Mouse (Mus musculus) MEL (cell line): ENCODE data around the gene Mark2. TPM values are rescaled to one million over a fixed set of nuclear protein-coding genes. Genes with fewer than 3 reads are reported as not detected.

Experiments
- DNase-seq: peaks from one replicate; pipeline ENCODE4 v3.0.0; 2011; ENCODE audit warnings: low read depth, low spot score
- H3K27ac ChIP-seq: 2 replicates; pipeline ENCODE4 v1.5.1; 2012; ENCODE audit warnings: low read depth, mild to moderate bottlenecking, control low read depth, low read length, moderate library complexity; ENCODE audit not compliant: control insufficient read depth
- H3K27me3 ChIP-seq, 2 experiments: fragments of 150-350 bp in 1 of 2; sonication (generic) in 1 of 2; 2 replicates each; pipeline ENCODE4 v1.6.1; 2012; ENCODE audit warnings: low read length in 2 of 2, mild to moderate bottlenecking in 2 of 2, improper control_type of control experiment in 1 of 2, moderate library complexity in 1 of 2; ENCODE audit not compliant: insufficient read depth in 2 of 2, control insufficient read depth in 1 of 2
- H3K36me3 ChIP-seq, 2 experiments: 2 replicates each; pipeline ENCODE4 v1.6.1; 2012 to 2014; ENCODE audit warnings: low read length in 2 of 2, improper control_type of control experiment in 1 of 2, inconsistent platforms in 1 of 2, mild to moderate bottlenecking in 1 of 2; ENCODE audit not compliant: insufficient read depth in 2 of 2, control insufficient read depth in 1 of 2
- H3K4me1 ChIP-seq, 2 experiments: fragments of 150-350 bp in 1 of 2; sonication (generic) in 1 of 2; 2 replicates each; pipeline ENCODE4 v1.6.1; 2012; ENCODE audit warnings: low read length in 2 of 2, improper control_type of control experiment in 1 of 2, mild to moderate bottlenecking in 1 of 2; ENCODE audit not compliant: insufficient read depth in 2 of 2, control insufficient read depth in 1 of 2
- H3K4me3 ChIP-seq, 2 experiments: fragments of 150-350 bp in 1 of 2; sonication (generic) in 1 of 2; 2 replicates each; pipeline ENCODE4 v1.5.1; 2012; ENCODE audit warnings: low read depth in 2 of 2, low read length in 2 of 2, mild to moderate bottlenecking in 2 of 2, moderate library complexity in 2 of 2, control low read depth in 1 of 2, improper control_type of control experiment in 1 of 2; ENCODE audit not compliant: control insufficient read depth in 1 of 2, insufficient read depth in 1 of 2
- H3K79me2 ChIP-seq: 2 replicates; pipeline ENCODE4 v1.6.1; 2012; ENCODE audit warnings: mild to moderate bottlenecking, low read length, moderate library complexity; ENCODE audit not compliant: control insufficient read depth, poor library complexity, insufficient read depth
- H3K9ac ChIP-seq: 2 replicates; pipeline ENCODE4 v1.6.1; 2012; ENCODE audit warnings: low read depth, mild to moderate bottlenecking, control low read depth, low read length, moderate library complexity; ENCODE audit not compliant: control insufficient read depth, poor library complexity, severe bottlenecking
- H3K9me3 ChIP-seq: fragments of 150-350 bp; sonication (generic); replicated peaks from 2 replicates; pipeline ENCODE4 v1.6.1; 2012; ENCODE audit warnings: mild to moderate bottlenecking, low read length, improper control_type of control experiment, moderate library complexity; ENCODE audit not compliant: insufficient read depth
- BHLHE40 ChIP-seq: IDR thresholded peaks from 2 replicates; pipeline ENCODE4 v1.6.1; 2012; ENCODE audit warnings: low read depth, mild to moderate bottlenecking, inconsistent platforms, low read length, improper control_type of control experiment, borderline replicate concordance
- CHD1 ChIP-seq: IDR thresholded peaks from 2 replicates; pipeline ENCODE4 v1.6.1; 2012; ENCODE audit warnings: low read depth, mild to moderate bottlenecking, inconsistent platforms, low read length, improper control_type of control experiment
- E2F4 ChIP-seq: IDR thresholded peaks from 2 replicates; pipeline ENCODE4 v1.6.1; 2011; ENCODE audit warnings: low read depth, low read length, improper control_type of control experiment, borderline replicate concordance
- GATA1 ChIP-seq: IDR thresholded peaks from 2 replicates; pipeline ENCODE4 v1.6.1; 2011; ENCODE audit warnings: low read depth, low read length, improper control_type of control experiment
- MAFK ChIP-seq: IDR thresholded peaks from 2 replicates; pipeline ENCODE4 v1.6.1; 2011; ENCODE audit warnings: low read depth, mild to moderate bottlenecking, low read length, improper control_type of control experiment, borderline replicate concordance
- MAX ChIP-seq: IDR thresholded peaks from 2 replicates; pipeline ENCODE4 v1.6.1; 2011; ENCODE audit warnings: low read length, improper control_type of control experiment
- MEF2A ChIP-seq: IDR thresholded peaks from 2 replicates; pipeline ENCODE4 v1.6.1; 2014; ENCODE audit warnings: low read depth, mild to moderate bottlenecking, inconsistent platforms, low read length, improper control_type of control experiment; ENCODE audit not compliant: poor library complexity, insufficient replicate concordance, severe bottlenecking; ENCODE audit errors: extremely low read depth
- MXI1 ChIP-seq: IDR thresholded peaks from 2 replicates; pipeline ENCODE4 v1.6.1; 2011; ENCODE audit warnings: mild to moderate bottlenecking, low read depth, low read length, improper control_type of control experiment
- POLR2A ChIP-seq, 2 experiments: IDR thresholded peaks; 2 replicates each; pipeline ENCODE4 v1.6.1; 2011 to 2012; ENCODE audit warnings: low read length in 2 of 2, mild to moderate bottlenecking in 2 of 2, control low read depth in 1 of 2, improper control_type of control experiment in 1 of 2, low read depth in 1 of 2, moderate library complexity in 1 of 2; ENCODE audit not compliant: control insufficient read depth in 1 of 2, insufficient read depth in 1 of 2, poor library complexity in 1 of 2
- RAD21 ChIP-seq: IDR thresholded peaks from 2 replicates; pipeline ENCODE4 v1.6.1; 2011; ENCODE audit warnings: mild to moderate bottlenecking, low read depth, low read length, improper control_type of control experiment
- RCOR1 ChIP-seq: IDR thresholded peaks from 2 replicates; pipeline ENCODE4 v1.6.1; 2012; ENCODE audit warnings: low read depth, mild to moderate bottlenecking, inconsistent platforms, low read length, improper control_type of control experiment
- TAL1 ChIP-seq: IDR thresholded peaks from 2 replicates; pipeline ENCODE4 v1.6.1; 2012; ENCODE audit warnings: mild to moderate bottlenecking, inconsistent platforms, low read length, moderate library complexity, mixed read lengths
- TCF12 ChIP-seq: IDR thresholded peaks from 2 replicates; pipeline ENCODE4 v1.6.1; 2014; ENCODE audit warnings: low read depth, mild to moderate bottlenecking, inconsistent platforms, low read length, improper control_type of control experiment, moderate library complexity
- ZC3H11A ChIP-seq: IDR thresholded peaks from 2 replicates; pipeline ENCODE4 v1.6.1; 2012; ENCODE audit warnings: low read depth, mild to moderate bottlenecking, inconsistent platforms, low read length, improper control_type of control experiment
- ZKSCAN1 ChIP-seq: IDR thresholded peaks from 2 replicates; pipeline ENCODE4 v1.6.1; 2012; ENCODE audit warnings: low read depth, mild to moderate bottlenecking, inconsistent platforms, low read length, improper control_type of control experiment, moderate library complexity
- ZMIZ1 ChIP-seq: IDR thresholded peaks from 2 replicates; pipeline ENCODE4 v1.6.1; 2012; ENCODE audit warnings: low read depth, mild to moderate bottlenecking, inconsistent platforms, low read length, improper control_type of control experiment, moderate library complexity
- ZNF384 ChIP-seq: IDR thresholded peaks from 2 replicates; pipeline ENCODE4 v1.6.1; 2012; ENCODE audit warnings: low read depth, mild to moderate bottlenecking, inconsistent platforms, low read length, improper control_type of control experiment
- polyA plus RNA-seq, 2 experiments: library from polyadenylated mRNA; stranded (reverse) in 1 of 2; unstranded in 1 of 2; fragments of >175 nt in 1 of 2; fragments of >200 nt in 1 of 2; gene quantifications; 2 replicates each; pipeline versions ENCODE4 v1.2.1 to v1.2.4; 2012; ENCODE audit warnings: low replicate concordance in 2 of 2, low read depth in 1 of 2; ENCODE audit not compliant: insufficient read length in 2 of 2, insufficient read depth in 1 of 2, missing spikeins in 1 of 2
- total RNA-seq: library from RNA; depleted of rRNA; stranded (reverse); fragments of 300-350 nt; gene quantifications from 2 replicates; pipeline ENCODE4 v1.2.3, GENCODE M21; 2012

Gene Mark2
- total and polyA plus RNA-seq, 3 experiments: 36.1 to 72.4 TPM; not detected in 1

- Histone ChIP-seq H3K27ac (no peak overlapping the region), H3K4me1 (peaks cover 12 to 24% of the 10 kb centered on the region in 2 experiments), H3K9ac (no peak overlapping the region), H3K36me3 (peaks cover 9 to 34% of the 10 kb centered on the region in 2 experiments), H3K9me3 (no peaks in the 10 kb centered on the region), H3K79me2 (peaks cover 23% of the 10 kb centered on the region), H3K4me3 (no peak overlapping the region), H3K27me3 (no peaks in the 10 kb centered on the region)
- TF ChIP-seq RCOR1 (no peak), GATA1 (peak; percentile 17; the same call in 1 of the 2 replicates)
- peak; percentile 34 for DNase-seq
These were observed 51.9 kb downstream of the Mark2 start for GRCm38 (mm10) chr19:7289767-7290166.

GRCm38 (mm10) chr19:7288288-7288687, 53.4 kb downstream of the Mark2 start:
- H3K27me3 ChIP-seq: no peaks in the 10 kb centered on the region
- H3K27ac ChIP-seq: no peak overlapping the region
- no peak overlapping the region for H3K9ac ChIP-seq
- peaks cover 17 to 20% of the 10 kb centered on the region in 2 experiments for H3K36me3 ChIP-seq
- no peak overlapping the region for H3K4me3 ChIP-seq
- TF ChIP-seq MEF2A: no peak
- TF ChIP-seq, all 39 proteins: peak for 0
- Histone ChIP-seq H3K79me2 (peaks cover 10% of the 10 kb centered on the region), H3K4me1 (peaks cover 12% of the 10 kb centered on the region in 2 experiments), H3K9me3 (no peaks in the 10 kb centered on the region)
- no peak for DNase-seq

GRCm38 (mm10) chr19:7286563-7287315, 54.9 kb downstream of the Mark2 start:
- no peaks in the 10 kb centered on the region for H3K27me3 ChIP-seq

GRCm38 (mm10) chr19:7280557-7281330, 60.9 kb downstream of the Mark2 start:
- no peaks in the 10 kb centered on the region for H3K79me2 ChIP-seq
- no peak overlapping the region for H3K9ac ChIP-seq
- H3K36me3 ChIP-seq: peaks cover 0 to 11% of the 10 kb centered on the region in 2 experiments; a peak in 2 of 4 replicates
- H3K27ac ChIP-seq: no peak overlapping the region
- no peak overlapping the region for H3K4me3 ChIP-seq
- DNase-seq: no peak
- no peaks in the 10 kb centered on the region for H3K9me3 ChIP-seq
- H3K4me1 ChIP-seq: no peaks in the 10 kb centered on the region
- no peaks in the 10 kb centered on the region for H3K27me3 ChIP-seq
- TF ChIP-seq TCF12 (no peak), ZMIZ1 (no peak), TAL1 (no peak), BHLHE40 (no peak), MXI1 (no peak), MAFK (no peak), MAX (no peak), RAD21 (no peak), POLR2A (IDR thresholded peaks at IDR 0.05; ENCODE audit: control insufficient read depth in 1 of 2, insufficient read depth in 1 of 2, low read depth in 1 of 2, low read length in 2 of 2, poor library complexity in 1 of 2) (no peak), ZNF384 (no peak), CHD1 (no peak), GATA1 (no peak), E2F4 (no peak), ZC3H11A (no peak), ZKSCAN1 (no peak)

More at GRCm38 (mm10) chr19:7286563-7287315, 54.9 kb downstream of the Mark2 start:
- no peak for TF ChIP-seq ZC3H11A
- peaks cover 1% of the 10 kb centered on the region; the same call in 1 of the 2 replicates for H3K79me2 ChIP-seq
- no peak overlapping the region for H3K27ac ChIP-seq
- H3K9me3 ChIP-seq: no peaks in the 10 kb centered on the region
- no peak overlapping the region for H3K9ac ChIP-seq
- no peak for DNase-seq
- H3K4me3 ChIP-seq: no peak overlapping the region
- H3K4me1 ChIP-seq: peaks cover 12% of the 10 kb centered on the region in 2 experiments
- H3K36me3 ChIP-seq: peaks cover 17 to 20% of the 10 kb centered on the region in 2 experiments
